Mouse (Mus musculus) liver, embryonic 11.5 days (tissue): ENCODE results near the gene Jarid2. TPM values are rescaled to one million over a fixed set of nuclear protein-coding genes. Genes with fewer than 3 reads are reported as not detected.

ENCODE experiments used
- ATAC-seq: fragments of 200-750 bp; cut with Nextera tagmentation; replicated peaks from 2 replicates; pipeline ENCODE4 v1.8.0; 2017; ENCODE audit warnings: moderate number of reproducible peaks, mild to moderate bottlenecking, moderate TSS enrichment, moderate library complexity; ENCODE audit not compliant: low FRiP score
- DNase-seq: peaks from one replicate; pipeline ENCODE4 v3.0.0-alpha.2; 2017; ENCODE audit warnings: low spot score
- H3K27ac ChIP-seq: fragments of 300-500 bp; sonication (generic); 2 replicates; pipeline ENCODE4 v1.5.1; 2014; ENCODE audit warnings: mild to moderate bottlenecking, low read depth, low read length, control low read depth
- H3K27me3 ChIP-seq: fragments of 300-500 bp; sonication (generic); replicated peaks from 2 replicates; pipeline ENCODE4 v1.6.1; 2014; ENCODE audit warnings: low read length, mixed read lengths; ENCODE audit not compliant: control insufficient read depth, insufficient read depth
- H3K36me3 ChIP-seq: fragments of 300-500 bp; sonication (generic); 2 replicates; pipeline ENCODE4 v1.6.1; 2014; ENCODE audit warnings: mild to moderate bottlenecking, low read length, moderate library complexity, mixed read lengths; ENCODE audit not compliant: control insufficient read depth, insufficient read depth
- H3K4me1 ChIP-seq: fragments of 300-500 bp; sonication (generic); replicated peaks from 2 replicates; pipeline ENCODE4 v1.6.1; 2014; ENCODE audit warnings: low read length, mixed read lengths; ENCODE audit not compliant: control insufficient read depth, insufficient read depth
- H3K4me2 ChIP-seq: fragments of 300-500 bp; sonication (generic); 2 replicates; pipeline ENCODE4 v1.6.1; 2014; ENCODE audit warnings: mild to moderate bottlenecking, control low read depth, moderate library complexity
- H3K4me3 ChIP-seq: fragments of 300-500 bp; sonication (generic); 2 replicates; pipeline ENCODE4 v1.5.1; 2014; ENCODE audit warnings: low read depth, low read length, control low read depth
- H3K9ac ChIP-seq: fragments of 300-500 bp; sonication (generic); 2 replicates; pipeline ENCODE4 v1.6.1; 2014; ENCODE audit warnings: low read depth, low read length, control low read depth
- H3K9me3 ChIP-seq: fragments of 300-500 bp; sonication (generic); 2 replicates; pipeline ENCODE4 v1.6.1; 2016; ENCODE audit warnings: low read length, inconsistent platforms, mixed read lengths; ENCODE audit not compliant: control insufficient read depth
- WGBS: fragments of 180-500 bp; shearing (Covaris S2); extraction: QIAGEN DNeasy Blood & Tissue Kit; methylation state at CpG from one replicate; pipeline ENCODE4 v1.1.7; 2014; 5-methylcytosine and 5-hydroxymethylcytosine counted together
- polyA plus RNA-seq: library from polyadenylated mRNA; unstranded; fragments of >200 nt; fragmentation: Nextera tagmentation; extraction: Ambion mirVana; gene quantifications from 2 replicates; pipeline ENCODE4 v1.2.1, GENCODE M21; 2014

The Jarid2 gene
- polyA plus RNA-seq, 1 experiment from 2014 or later: 19.6 TPM

DNA sequence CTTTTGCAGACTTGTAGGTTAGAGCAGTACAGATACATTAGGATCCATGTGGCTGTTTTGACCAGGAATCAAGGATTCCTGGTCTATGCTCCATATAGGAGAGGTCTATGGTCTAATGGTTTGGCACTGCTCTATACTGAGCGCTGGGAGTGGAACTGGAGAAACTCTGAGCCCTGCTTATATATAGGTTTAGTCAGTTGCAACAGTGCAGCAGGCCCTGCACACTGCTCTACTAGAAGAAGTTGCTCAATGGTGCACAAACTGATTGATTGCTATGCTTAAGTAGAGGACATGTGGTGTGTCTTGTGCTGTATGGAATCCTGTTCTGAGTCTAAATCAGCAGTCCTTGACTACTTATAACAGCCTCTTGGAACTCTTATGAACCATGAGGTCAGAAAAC is 31.5 kb downstream of the Jarid2 start:
- Histone ChIP-seq H3K27ac (no peak overlapping the region), H3K36me3 (no peaks in the 10 kb centered on the region), H3K4me1 (peaks cover 4% of the 10 kb centered on the region; the same call in 1 of the 2 replicates), H3K27me3 (no peaks in the 10 kb centered on the region), H3K9ac (no peak overlapping the region), H3K4me2 (no peak overlapping the region), H3K9me3 (no peaks in the 10 kb centered on the region), H3K4me3 (no peak overlapping the region)
- no peak for ATAC-seq
- 90% methylated on average over 1 of the region's 1 CpGs for WGBS
- no peak for DNase-seq

- WGBS: 49% methylated on average over 3 of the region's 3 CpGs
These were observed 33.8 kb downstream of the Jarid2 start for GRCm38 (mm10) chr13:44763068-44763467.

DNA sequence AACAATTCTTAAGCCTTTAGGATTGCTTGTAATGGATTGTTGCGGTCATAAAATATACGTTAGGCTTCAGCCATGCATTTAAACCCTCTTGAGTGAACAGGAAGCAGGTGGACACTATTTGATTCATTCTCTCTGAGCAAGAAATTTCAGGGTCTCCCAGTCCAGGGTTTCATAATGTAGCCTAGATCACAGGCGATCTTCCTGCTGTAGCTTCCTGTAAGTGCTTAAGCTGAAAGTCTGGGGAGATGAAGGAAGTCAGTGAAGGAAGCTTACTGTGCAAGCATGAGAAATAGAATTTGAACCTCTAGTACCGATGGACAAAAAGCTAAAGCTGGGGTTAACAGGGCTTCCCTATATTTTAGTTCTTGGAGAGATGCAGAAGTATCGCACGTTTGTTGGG is 38.5 kb downstream of the Jarid2 start:
- Histone ChIP-seq H3K4me1 (peaks cover 4% of the 10 kb centered on the region; the same call in 1 of the 2 replicates), H3K4me2 (no peak overlapping the region), H3K27ac (no peak overlapping the region), H3K9me3 (no peaks in the 10 kb centered on the region), H3K9ac (no peak overlapping the region), H3K27me3 (no peaks in the 10 kb centered on the region), H3K36me3 (no peaks in the 10 kb centered on the region), H3K4me3 (no peak overlapping the region)
- no peak for DNase-seq
- 72% methylated on average over 6 of the region's 6 CpGs for WGBS
- no peak for ATAC-seq

More at GRCm38 (mm10) chr13:44763068-44763467, 33.8 kb downstream of the Jarid2 start:
- ATAC-seq (no peak), DNase-seq (no peak)
- no peaks in the 10 kb centered on the region for H3K9me3 ChIP-seq
- peaks cover 4% of the 10 kb centered on the region; the same call in 1 of the 2 replicates for H3K4me1 ChIP-seq
- H3K4me3 ChIP-seq: no peak overlapping the region
- no peak overlapping the region for H3K4me2 ChIP-seq
- H3K36me3 ChIP-seq: no peaks in the 10 kb centered on the region
- no peak overlapping the region for H3K27ac ChIP-seq
- no peak overlapping the region for H3K9ac ChIP-seq
- no peaks in the 10 kb centered on the region for H3K27me3 ChIP-seq

- H3K4me2 ChIP-seq: no peak overlapping the region
- ATAC-seq (no peak), DNase-seq (no peak)
- no peak overlapping the region for H3K4me3 ChIP-seq
- no peaks in the 10 kb centered on the region for H3K9me3 ChIP-seq
- H3K9ac ChIP-seq: no peak overlapping the region
- H3K4me1 ChIP-seq: no peaks in the 10 kb centered on the region
- no peak overlapping the region for H3K27ac ChIP-seq
- WGBS: 73% methylated on average over 5 of the region's 5 CpGs
- H3K36me3 ChIP-seq: no peaks in the 10 kb centered on the region
- H3K27me3 ChIP-seq: no peaks in the 10 kb centered on the region
These were observed 41.7 kb downstream of the Jarid2 start for GRCm38 (mm10) chr13:44770808-44771605.

DNA sequence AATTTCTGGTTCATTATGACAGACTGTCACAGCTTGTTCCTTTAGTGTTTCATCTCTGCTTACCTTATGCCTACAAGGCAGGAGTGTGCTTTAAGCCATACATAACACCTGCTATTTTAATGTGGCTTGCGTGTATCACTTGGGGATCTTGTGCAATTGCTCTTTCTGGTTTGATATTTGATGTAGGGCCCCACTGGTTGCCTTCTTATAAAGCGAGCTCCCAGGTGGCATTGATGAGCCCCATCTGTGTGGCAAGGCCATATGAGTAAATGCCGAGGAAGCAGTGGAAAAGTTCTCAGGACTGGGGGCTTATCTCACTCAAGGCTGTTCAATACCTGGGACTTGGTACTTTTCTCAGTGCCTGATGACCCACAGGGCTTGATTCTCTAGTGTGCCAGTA is 43.5 kb downstream of the Jarid2 start:
- no peak overlapping the region for H3K9ac ChIP-seq

DNA sequence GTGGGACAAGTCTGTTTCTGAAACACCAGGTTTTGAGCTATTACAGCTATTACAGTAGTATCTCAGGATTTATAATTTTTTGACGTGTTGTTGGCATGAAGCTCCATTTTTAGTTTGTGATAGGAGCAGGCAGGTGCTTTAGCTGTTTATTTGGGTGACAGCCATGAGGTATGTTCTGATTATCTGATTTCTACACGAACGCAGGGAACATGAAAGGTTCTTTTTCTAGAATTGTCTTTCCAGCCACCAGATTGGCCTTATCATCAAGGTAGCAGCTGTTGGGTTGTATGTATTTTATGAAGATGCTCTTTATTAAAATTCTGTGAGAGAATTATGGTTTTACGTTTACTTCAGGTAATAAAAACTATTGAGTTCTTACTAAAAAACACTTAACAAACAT is 45.1 kb downstream of the Jarid2 start:
- ATAC-seq: no peak
- Histone ChIP-seq H3K4me1 (no peaks in the 10 kb centered on the region), H3K36me3 (no peaks in the 10 kb centered on the region), H3K27me3 (no peaks in the 10 kb centered on the region), H3K9me3 (no peaks in the 10 kb centered on the region), H3K4me2 (no peak overlapping the region), H3K4me3 (no peak overlapping the region), H3K27ac (no peak overlapping the region), H3K9ac (no peak overlapping the region)
- DNase-seq: no peak
- WGBS: 60% methylated on average over 4 of the region's 4 CpGs

More for the DNA sequence above, 43.5 kb downstream of the Jarid2 start:
- Histone ChIP-seq H3K9me3 (no peaks in the 10 kb centered on the region), H3K27me3 (no peaks in the 10 kb centered on the region), H3K4me3 (no peak overlapping the region), H3K36me3 (no peaks in the 10 kb centered on the region), H3K27ac (no peak overlapping the region), H3K4me1 (no peaks in the 10 kb centered on the region), H3K4me2 (no peak overlapping the region)
- DNase-seq (no peak), ATAC-seq (no peak)
- 84% methylated on average over 3 of the region's 3 CpGs for WGBS

DNA sequence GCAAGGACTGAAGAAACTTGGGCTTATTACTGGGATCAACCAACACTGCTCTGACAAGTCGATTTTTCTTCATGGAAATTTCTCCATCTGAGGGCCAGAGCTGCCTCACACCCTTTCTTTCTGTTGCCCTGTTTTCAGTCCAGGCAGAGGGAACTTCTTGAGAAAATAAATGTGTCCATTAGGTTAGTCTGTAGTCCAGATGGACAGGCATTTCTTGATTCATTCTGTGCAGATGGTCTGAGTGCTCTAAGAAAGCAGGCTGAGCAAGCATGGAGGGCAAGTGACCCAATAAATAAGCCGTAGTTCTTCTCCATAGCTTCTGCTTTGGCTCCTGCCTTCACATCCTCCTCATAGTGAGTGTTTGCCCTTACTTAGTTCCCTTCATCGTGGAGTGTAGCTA is 46.1 kb downstream of the Jarid2 start:
- Histone ChIP-seq H3K4me2 (no peak overlapping the region), H3K27ac (no peak overlapping the region), H3K4me3 (no peak overlapping the region), H3K9ac (no peak overlapping the region), H3K4me1 (peaks cover 5% of the 10 kb centered on the region; the same call in 1 of the 2 replicates), H3K27me3 (no peaks in the 10 kb centered on the region), H3K36me3 (no peaks in the 10 kb centered on the region), H3K9me3 (no peaks in the 10 kb centered on the region)
- WGBS: 69% methylated on average over 3 of the region's 3 CpGs
- DNase-seq: no peak
- no peak for ATAC-seq

DNA sequence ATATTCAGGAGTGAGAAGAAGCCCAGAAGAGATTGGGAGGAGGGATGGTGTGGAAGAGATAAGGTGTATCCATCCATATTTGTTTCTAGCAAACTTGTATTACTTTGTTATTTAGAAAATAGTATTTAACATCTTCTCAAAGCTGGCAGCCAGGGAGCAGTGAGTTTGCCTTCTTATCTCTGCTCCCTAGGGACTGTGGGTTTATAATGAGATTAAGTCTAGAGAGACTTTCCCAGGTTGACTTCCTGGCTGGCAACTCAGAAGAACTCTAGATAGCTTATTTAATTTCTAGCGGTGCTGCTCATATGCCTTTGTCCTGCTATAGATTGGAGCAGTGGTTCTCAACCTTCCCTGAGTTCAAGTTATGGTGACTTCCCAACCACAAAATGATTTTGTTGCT is 51.2 kb downstream of the Jarid2 start:
- peaks cover 5% of the 10 kb centered on the region; the same call in 1 of the 2 replicates for H3K4me1 ChIP-seq
- H3K4me3 ChIP-seq: no peak overlapping the region
- H3K4me2 ChIP-seq: no peak overlapping the region
- DNase-seq (no peak), ATAC-seq (no peak)
- no peaks in the 10 kb centered on the region for H3K36me3 ChIP-seq
- no peaks in the 10 kb centered on the region for H3K27me3 ChIP-seq
- H3K27ac ChIP-seq: no peak overlapping the region
- no peaks in the 10 kb centered on the region for H3K9me3 ChIP-seq
- no peak overlapping the region for H3K9ac ChIP-seq
- WGBS: 29% methylated on average over 1 of the region's 1 CpGs

- H3K27ac ChIP-seq: no peak overlapping the region
- peaks cover 5% of the 10 kb centered on the region; the same call in 1 of the 2 replicates for H3K4me1 ChIP-seq
- no peaks in the 10 kb centered on the region for H3K36me3 ChIP-seq
- H3K4me2 ChIP-seq: no peak overlapping the region
- no peak overlapping the region for H3K4me3 ChIP-seq
- WGBS: 91% methylated on average over 2 of the region's 2 CpGs
- H3K27me3 ChIP-seq: no peaks in the 10 kb centered on the region
- H3K9me3 ChIP-seq: no peaks in the 10 kb centered on the region
- DNase-seq (no peak), ATAC-seq (no peak)
- H3K9ac ChIP-seq: no peak overlapping the region
These were observed 51.9 kb downstream of the Jarid2 start for GRCm38 (mm10) chr13:44781126-44781525.
